Mouse (Mus musculus) cerebellum, postnatal 36 days (tissue): ENCODE data around the gene Ubl4b.

Experiments
- DNase-seq, 2 experiments: peaks; one replicate each; pipeline ENCODE4 v3.0.0; 2021 to 2022; ENCODE audit warnings: mixed read lengths in 2 of 2

Ubl4b gene

GRCm38 (mm10) chr3:107554842-107555241 is at the start of gene Ubl4b:
TSS of gene Ubl4b (minus strand) at chr3:107555073.
- no peak for DNase-seq

- DNase-seq, result no peak
These were observed 45.3 kb upstream of the Ubl4b start for GRCm38 (mm10) chr3:107600127-107600526.

DNA sequence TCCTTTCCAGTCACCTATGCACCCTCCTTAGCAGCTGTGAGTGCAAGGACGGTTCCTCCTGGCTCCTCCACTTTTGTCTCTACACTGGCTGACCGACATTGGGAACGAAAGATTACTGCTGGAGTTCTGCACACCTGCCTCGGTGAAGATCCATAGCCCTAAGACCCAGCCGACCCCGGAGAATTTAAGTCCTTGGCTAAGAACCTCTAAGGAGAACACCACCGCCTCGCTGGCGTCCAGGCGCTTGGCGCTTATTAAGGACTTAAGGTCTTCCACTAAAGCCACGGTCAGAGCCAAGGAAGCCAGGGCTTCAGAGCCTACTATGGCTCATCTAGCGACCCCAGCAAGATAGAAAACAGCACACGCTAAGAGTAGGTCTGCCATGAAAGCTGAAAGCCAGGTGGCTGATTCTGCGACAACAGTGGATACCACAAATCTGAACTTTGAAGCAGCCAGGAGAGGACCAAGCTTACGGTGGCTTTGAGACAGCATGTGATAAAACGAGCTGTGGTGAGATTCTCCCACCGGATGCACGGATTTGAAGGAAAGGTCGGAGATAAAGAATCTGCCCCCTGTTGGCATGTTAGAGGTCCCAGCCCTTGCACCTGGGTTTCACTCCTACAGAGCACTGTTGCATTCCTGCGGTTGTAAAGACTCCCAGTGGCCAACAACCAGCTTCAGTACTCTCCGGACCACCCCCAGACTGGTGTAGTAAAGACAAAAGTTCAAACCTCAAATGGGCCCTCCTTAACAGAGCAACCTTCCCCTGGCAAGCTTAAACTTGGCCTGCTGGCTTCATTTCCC is 42.9 kb upstream of the Ubl4b start:
- DNase-seq, result no peak

- DNase-seq, result no peak
These were observed 42.3 kb upstream of the Ubl4b start for GRCm38 (mm10) chr3:107597134-107597533.

GRCm38 (mm10) chr3:107596559-107596958 is 41.7 kb upstream of the Ubl4b start:
- DNase-seq, result peak in 1 of 2 experiments; percentile 40

DNA sequence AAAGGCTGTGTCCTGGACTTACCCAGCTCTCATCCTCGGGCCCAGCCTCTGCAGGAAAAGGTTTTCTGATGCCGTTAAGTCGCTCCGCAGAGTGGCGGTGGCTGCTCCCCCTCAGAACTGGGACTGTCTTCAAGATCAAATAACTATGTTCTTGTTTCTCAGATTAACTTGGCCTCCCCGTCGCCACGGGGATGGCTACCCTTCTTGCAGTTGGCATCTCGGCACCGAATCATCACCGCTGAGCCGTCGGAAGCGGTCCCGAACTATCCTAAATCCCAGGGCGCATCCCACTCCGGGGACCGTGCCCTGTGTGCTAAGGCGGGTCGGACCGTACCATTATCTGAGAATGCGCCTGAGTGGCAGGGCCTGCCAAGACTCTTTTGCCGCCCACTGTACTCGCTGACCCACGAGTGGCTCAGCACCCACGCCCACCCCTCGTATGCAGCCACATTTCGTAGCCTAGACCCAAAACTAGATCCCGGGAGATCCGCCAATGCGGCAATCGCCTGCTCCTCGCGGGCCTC is 41.1 kb upstream of the Ubl4b start:
- peak in 1 of 2 experiments; percentile 15 for DNase-seq

DNA sequence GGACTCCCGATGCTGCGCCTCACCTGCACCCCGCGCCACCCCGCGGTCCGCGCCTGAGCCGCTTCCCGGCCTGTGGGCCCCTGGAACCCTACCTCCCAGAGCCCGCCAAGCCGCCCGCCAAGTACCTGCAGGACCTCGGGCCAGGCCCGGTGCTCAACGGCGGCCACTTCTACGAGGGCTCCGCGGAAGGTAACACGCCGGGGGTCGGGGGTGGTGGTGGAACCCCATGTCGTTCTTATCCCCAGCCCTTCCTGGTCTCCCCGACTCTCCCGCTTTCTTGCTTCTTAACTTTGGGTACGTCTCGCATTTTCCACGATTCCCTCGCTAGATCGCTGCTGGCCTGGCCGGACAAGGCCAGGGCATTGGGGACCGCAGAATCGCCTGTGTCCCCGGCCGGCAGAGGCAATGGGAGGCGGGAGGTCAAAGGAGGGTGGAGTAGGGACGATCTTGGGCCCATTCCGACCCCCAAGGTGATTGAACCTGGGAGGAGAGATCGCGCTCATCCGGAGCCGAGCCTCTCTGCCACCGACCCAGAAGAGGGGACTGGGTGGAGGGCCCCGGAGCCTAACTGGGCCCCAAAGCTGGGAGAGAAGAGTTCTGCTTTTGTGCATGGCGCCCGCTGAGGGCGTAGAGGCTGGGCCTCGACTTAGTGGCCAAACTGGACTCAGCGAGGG is 40.5 kb upstream of the Ubl4b start:
- no peak for DNase-seq

GRCm38 (mm10) chr3:107594662-107595263 is 39.9 kb upstream of the Ubl4b start, which contains the start of gene Alx3:
TSS of gene Alx3 (plus strand) at chr3:107595031.
- no peak for DNase-seq

DNA sequence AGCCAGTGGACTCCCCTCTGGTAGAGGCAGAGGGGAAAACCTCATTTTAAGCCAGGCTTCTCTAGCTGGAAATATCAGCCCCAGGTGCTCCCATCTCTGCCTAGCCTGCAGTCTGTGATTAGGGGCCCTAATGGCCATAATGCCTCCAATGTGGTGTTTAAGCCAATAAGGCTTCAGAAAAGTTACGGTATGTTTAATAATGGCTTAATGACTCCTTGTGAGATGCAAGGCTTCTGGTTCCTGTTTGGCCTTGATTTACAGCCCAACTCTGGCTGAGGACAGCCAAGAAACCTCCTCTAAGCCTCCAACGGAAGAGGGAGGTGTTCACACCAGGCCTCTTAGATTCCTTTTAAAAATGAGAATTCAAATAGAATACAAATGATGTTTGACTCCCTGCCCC is 38.8 kb upstream of the Ubl4b start:
- no peak for DNase-seq

DNA sequence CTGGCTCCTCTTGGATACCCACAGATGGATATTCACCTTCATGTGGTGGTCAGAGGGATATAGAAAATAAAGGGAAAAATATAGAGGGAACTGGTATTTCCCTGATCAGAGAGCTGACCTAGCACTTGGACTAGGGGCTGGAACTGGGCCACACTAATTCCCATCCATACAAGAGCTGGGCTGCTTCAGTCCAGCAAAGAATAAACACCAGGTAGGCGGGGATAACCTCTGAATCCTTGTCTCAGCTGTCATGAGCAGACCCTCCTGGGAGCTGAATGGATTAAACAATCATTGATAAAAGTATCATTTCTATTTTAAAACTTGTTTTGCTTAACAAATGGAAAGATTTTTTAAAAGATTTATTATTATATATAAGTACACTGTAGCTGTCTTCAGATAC is 36.7 kb upstream of the Ubl4b start:
- no peak for DNase-seq

DNA sequence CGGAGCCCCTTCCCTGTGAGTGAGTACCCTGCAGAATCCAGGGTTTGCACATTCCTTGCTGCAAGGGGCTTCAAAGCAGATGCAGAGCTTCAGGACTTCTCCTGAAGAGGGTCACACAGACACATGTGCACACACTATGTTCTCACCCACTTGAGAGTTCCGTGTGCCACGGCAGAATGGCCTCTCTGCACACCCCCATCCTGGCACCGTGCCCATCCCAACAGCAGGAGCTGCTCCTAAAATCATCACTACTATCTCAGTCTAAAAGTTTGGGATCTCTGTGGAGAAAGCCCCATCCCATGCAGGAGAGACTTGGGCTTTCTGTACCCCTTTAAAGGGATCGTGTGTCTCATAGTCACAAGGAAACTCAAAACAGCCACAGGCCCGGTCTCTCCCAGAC is 31.6 kb upstream of the Ubl4b start:
- no peak for DNase-seq

- no peak for DNase-seq
These were observed 29.0 kb upstream of the Ubl4b start for GRCm38 (mm10) chr3:107583893-107584292.

DNA sequence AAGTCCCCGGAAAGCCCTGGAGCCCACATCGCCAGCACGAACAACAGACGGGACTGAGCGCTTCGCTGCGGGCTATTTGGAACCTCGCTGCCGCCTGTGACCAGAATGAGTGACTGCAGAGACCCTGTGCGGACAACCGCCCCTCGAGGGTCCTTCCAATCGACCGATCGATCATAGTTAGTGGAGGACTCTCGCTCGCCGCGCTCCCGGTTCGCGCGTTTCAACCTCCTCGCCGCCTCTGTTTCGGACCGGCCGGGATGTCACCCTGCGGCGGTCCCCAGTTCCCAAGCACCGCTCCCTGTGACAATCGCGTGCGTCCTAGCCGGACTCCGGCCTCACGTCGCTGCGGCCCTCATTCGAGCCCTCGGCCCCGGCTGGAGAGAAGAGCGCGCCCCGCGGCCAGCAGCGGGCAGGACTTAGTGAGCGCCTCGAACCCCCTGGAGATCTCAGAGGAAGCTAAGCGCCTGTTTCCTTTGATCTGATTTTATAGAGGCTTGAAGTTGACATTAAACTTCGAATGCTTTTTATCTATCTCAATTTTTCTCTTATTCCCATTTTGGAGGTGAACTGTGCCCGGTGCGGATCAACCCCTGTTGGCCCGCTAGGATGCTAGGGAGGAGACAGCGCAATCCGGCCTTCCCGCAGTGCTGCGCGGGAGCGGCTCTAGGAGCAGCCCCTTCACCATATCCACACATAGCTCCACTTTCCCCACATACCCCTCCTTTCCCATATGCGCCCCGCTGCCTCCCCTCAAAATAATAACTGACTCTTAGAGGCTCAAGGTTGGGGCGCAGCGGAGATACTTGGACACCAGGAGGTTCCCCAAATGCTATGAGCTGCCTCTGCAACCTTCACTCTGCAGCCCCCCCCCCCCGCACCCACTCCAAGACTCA is 28.2 kb upstream of the Ubl4b start:
- DNase-seq, result no peak

DNA sequence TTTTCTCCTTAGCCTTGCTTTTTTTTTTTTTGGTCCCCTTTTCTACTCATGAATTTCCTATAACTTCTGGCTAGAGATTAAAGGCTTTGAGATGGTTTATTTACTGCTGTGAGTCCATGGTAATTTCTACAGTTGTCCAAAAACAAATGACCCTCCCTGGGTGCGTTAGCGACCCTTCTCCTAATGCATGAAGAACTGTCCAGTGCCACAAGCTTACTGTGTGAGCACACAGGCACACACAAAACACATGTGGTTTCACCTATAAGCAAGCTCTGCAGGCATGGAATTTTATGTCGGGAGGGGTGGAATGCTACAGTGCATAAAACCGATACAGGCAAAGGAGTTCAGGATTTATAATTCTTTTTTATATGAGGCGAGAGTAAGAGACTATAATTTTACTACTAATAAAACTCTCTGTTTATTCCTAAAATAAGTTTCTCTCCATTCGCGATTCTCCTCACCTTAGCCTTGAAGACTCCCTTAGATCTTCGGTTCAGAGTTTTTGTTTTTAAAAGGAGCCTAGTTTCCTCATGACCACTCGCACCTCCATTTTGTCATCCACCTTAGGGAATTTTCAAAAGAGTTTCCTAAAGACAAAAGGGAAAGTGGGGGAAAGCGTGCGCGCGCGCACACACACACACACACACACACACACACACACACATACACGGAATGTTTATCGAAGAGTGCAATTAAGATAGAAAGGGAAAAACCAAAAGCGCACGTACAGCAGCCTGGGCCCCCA is 27.4 kb upstream of the Ubl4b start:
- DNase-seq, result no peak

DNA sequence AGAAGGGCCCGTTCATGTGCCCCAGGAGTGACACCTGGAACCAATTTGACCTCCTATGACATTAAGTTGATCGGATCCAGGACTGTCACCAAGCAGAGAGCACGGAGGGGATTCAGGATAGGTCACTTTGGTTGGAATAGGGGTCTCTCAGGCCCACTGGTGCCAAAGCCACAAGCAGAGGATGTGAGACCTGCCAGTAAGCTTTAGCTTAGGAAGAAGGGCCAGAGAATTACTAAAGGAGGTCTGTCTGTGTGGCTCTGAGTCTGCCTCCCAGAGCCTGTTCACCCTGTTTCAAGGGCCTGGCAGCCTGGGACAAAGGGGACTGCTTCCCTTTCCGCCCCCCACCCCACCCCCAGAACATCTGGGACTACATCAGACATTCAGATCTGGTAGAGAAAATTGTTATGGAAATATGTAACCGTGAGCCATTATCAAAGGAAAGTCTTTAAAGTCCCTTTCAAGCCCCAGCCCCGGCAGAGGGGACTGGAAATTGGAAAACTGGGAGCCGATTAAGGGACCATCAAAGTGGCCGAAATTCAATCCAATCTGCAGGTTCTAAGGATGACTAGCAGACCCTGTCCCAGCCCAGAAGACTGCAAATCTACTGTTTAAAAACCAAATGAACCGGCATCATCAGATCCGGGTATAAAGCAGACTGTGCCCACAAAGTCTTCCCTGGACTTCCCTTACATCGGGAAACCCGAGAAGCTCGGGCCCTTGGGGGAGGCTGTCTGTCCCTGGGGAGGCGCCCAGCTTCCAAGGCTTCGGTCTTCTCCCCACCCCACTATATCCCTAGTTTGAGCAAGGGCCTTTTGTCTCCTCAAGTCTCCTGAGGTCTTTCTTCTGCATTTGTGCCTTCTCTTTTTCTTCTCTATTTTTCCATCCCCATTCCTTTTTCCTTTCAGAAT is 26.5 kb upstream of the Ubl4b start:
- DNase-seq, result no peak

GRCm38 (mm10) chr3:107579466-107579865 is 24.6 kb upstream of the Ubl4b start:
- DNase-seq, result peak; percentile 59 to 80

DNA sequence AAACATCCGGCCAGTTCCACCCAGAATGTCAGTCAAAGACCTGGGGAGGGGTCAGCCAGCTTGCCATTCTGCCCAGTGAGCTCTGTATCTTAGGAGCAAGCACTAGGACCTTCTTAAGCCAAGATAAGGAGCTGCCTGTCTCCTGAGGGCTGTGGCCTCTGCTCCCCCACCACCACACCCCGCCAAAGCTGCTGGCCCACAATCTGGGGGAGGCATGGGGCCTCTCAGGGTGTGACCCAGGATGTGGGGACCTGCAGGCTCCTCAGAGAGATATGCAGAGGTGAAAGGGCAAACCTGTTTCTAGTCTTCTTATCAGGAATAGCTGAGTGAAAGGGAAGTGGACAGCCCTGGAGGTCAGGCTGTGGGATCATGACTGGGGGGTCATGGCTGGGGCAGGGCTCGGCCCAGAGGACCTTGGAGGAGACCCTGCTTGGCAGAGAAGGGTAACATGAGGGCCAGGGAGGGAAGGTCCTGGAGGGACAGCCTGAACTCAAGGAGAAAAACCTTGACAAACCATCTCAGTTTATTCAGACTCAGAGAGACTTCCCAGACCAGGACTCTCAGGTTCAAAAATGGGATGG is 23.0 kb upstream of the Ubl4b start:
- no peak for DNase-seq

- DNase-seq, result no peak
These were observed 21.9 kb upstream of the Ubl4b start for GRCm38 (mm10) chr3:107576807-107577206.

DNA sequence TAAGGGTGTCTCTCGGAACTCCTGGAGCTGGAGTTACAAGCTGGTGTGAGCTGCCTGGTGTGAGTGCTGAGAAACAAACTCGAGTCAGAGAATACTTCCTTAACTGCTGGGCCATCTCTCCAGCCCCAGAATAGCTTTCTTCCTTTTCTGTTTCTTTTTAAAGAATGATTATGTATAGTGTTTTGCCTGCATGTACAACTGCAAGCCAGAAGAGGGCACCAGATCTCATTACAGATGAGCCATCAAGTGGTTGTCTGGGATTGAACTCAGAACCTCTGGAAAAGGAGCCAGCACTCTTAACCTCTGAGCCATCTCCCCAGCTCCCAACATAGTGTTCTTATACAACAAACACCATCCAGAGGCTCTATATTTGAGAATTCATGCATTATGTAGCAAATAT is 16.3 kb upstream of the Ubl4b start:
- no peak for DNase-seq

GRCm38 (mm10) chr3:107568721-107569120 is 13.8 kb upstream of the Ubl4b start:
- no peak for DNase-seq
